Mouse (Mus musculus): Measurements from ENCODE around the gene Spem1.
"Not testable (repeated sequence)": the region's sequence is repeated elsewhere in the genome, so short reads cannot be mapped to it uniquely, and the experiment has no call there.

Gene Spem1

GRCm38 (mm10) chr11:69822080-69822479 lies at the start of gene Spem1:
Spem1 (minus strand) TSS chr11:69822180.
- DNase-seq (ENCODE audit: low spot score): no peak

- no peak for DNase-seq (ENCODE audit: low spot score)
These were observed 48.5 kb upstream of the Spem1 start for GRCm38 (mm10) chr11:69870289-69871069.

- DNase-seq (ENCODE audit: low spot score): no peak
These were observed 45.4 kb upstream of the Spem1 start for GRCm38 (mm10) chr11:69867335-69867734.

GRCm38 (mm10) chr11:69865561-69865960 lies 43.6 kb upstream of the Spem1 start:
- DNase-seq (ENCODE audit: low spot score): no peak

DNA sequence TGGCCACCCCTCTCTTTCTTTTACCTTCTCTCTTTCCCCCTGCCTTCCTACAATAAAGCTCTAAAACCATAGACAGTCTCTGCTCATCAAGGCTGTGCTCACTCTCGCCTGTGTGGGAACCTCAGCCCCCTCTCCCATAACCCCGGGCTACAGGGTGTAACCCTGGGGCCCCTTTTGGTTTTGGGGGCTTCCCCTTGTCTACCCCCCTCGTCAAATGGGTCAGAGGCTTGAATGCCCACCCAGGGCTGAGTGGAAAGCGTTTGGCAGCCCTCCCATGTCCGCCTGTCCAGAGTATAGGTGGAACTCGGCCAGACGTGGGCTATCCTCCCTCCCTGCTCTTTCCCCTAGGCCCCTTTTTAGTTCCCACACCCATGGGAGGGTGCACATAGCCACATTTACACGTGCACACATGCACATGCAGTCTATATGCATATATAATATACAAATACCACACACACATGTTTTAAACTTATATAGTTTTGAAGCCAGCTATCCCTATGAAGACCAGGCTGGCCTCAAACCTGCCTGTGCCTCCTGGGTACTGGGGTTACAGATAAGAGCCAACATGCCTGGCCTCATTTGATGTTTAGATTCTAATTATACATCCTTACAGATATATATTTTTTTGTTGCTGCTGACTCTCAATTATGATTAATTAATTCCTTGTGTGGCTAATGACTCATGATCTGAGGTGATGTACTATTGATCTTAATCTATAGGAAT lies 42.3 kb upstream of the Spem1 start:
- DNase-seq (ENCODE audit: low spot score): no peak

DNA sequence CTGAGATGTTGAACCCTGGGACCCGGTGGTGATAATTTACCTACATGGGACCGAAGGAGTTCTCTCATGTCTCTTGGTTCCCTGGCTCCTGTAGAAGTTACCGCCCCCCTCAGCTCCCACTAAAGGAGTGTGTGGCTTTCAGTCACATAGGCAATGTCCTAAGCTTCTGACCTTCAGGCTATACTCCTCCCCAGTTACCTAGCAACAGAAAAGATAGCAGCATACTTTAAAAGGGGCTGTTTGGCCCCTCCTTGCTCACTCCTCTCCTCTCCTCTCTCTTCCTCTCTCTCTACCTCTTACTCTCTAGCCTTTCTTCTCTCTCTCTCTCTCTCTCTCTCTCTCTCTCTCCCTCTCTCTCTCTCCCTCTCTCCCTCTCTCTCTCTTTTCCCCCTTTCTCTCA lies 41.7 kb upstream of the Spem1 start:
- not testable (repeated sequence) for DNase-seq (ENCODE audit: low spot score)

- no peak for DNase-seq (ENCODE audit: low spot score)
These were observed 36.4 kb upstream of the Spem1 start, which contains the start of gene Tnk1 for GRCm38 (mm10) chr11:69858113-69858998. Tnk1 (minus strand) TSS chr11:69858730.

DNA sequence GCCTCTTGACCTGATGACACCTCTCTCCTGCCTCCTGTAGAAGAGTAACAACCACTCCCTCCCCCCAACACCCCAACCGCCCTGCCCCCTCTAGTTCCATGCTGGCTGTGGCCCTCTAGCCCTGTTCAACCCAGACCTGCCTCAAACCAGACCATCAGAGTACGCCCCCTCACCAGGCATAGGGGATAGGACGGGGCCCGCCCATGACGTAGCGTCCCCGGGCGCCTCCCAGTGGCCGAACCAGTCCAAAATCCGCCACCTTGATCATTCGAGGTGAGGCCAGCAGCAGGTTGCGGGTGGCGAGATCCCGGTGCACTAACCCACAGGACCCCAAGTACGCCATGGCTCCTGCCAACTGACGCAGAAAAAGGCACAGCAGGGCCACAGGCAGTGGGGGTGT lies 33.4 kb upstream of the Spem1 start:
- DNase-seq (ENCODE audit: low spot score): no peak

- no peak for DNase-seq (ENCODE audit: low spot score)
These were observed 32.7 kb upstream of the Spem1 start for GRCm38 (mm10) chr11:69854680-69855079.

GRCm38 (mm10) chr11:69853994-69854393 lies 32.0 kb upstream of the Spem1 start:
- DNase-seq (ENCODE audit: low spot score): no peak

DNA sequence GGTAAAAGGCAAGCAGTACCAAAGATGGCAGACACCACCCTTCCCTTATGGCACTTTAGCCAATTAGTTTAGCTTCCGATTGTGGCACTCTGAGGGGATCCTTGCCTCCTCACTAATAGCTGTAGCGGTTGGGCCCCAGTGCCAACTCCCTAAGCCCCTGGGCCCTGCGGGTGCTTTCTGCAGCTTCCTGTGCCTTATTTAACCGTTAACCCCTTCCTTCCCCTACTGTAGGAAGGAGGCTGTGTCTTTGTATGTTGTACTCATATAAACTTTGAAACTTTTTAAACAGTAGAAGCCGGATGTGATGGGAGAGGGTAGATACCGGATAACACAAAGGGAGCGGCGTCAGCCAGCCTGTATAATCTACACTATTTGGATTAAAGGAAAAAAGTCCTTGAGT lies 28.8 kb upstream of the Spem1 start:
- no peak for DNase-seq (ENCODE audit: low spot score)

DNA sequence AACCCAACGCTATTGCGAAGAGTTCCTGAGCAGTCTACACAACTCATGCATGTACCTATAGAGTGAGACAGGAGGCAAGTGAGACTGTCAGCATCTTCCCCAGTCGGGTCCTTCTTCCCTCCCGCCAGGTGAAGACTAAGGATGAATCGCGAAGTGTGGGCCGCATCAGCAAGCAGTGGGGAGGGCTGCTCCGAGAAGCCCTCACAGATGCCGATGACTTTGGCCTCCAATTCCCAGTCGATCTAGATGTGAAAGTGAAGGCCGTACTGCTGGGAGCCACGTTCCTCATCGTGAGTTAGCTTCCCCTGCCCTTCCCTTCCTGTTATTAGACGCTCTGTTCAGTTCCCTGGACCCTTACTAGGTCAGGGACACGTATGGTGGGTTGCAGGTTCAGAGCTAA lies 27.9 kb upstream of the Spem1 start:
- DNase-seq (ENCODE audit: low spot score): no peak

- DNase-seq (ENCODE audit: low spot score): no peak
These were observed 27.1 kb upstream of the Spem1 start for GRCm38 (mm10) chr11:69849128-69849527.

- DNase-seq (ENCODE audit: low spot score): no peak
These were observed 26.0 kb upstream of the Spem1 start for GRCm38 (mm10) chr11:69848021-69848420.

GRCm38 (mm10) chr11:69846738-69847688 lies 25.0 kb upstream of the Spem1 start:
- no peak for DNase-seq (ENCODE audit: low spot score)

DNA sequence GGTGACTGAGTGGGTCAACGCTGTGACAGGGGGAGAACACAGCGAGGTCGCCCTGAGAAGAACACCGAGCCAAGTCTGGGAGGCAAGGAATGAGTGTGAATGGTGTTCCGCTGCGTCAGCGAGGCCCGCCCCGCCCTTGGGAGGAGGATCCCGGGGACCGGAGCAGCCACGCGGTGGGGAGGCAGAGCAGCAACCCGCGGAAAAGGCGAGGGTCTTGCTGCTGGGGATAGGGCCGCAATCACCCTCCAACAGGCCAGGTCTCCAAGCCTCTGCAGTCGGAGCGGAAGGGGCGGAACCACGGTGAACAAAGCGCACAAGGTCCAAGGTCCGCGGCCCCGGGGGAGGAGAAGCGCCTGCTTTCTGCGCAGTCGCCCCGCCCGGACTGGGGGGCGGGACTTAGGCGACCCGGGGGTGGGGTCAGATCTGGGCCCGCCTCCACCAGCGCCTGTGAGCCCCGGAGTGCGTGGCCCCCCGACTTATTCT lies 24.3 kb upstream of the Spem1 start, which contains the start of gene Plscr3:
Plscr3 (plus strand) TSS at position 179 of the 483 bp plus-strand sequence.
- peak; percentile 65 for DNase-seq (ENCODE audit: low spot score)

GRCm38 (mm10) chr11:69838714-69839104 lies 16.7 kb upstream of the Spem1 start:
- DNase-seq (ENCODE audit: low spot score): no peak

DNA sequence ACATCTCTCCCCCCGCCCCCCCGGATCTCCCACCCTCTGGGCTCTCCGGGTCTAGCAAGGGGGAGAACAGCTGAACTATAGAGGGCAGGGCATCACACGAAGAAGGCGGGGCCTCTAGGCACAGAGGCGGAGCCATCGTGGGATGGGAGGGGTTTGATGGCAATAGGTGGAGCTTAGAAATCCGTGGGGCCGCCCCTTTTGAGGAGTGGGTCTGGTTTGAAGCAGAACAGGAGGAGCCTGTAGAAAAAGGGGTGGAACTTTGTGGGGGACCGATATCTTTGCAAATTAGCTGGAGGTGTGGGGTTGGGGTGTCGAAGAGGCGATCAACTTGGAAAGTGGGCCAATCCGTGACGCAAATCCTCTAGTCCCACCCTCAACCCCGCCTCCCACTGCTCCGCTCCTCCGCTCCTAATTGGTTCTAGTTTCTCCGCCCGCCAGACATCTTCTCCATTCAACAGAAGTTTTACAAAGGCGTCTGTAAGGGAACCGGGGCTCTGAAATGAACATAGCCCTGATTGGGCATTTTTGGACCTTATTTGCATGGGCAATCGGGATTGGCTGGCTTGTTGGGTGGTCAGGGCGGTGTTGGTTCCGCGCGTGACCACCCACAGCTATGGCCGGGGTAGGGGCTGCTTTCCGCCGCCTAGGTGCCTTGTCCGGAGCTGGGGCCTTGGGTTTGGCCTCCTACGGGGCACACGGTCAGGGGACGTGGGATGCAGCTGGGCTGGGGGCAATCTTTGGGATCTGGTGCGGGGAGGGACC lies 16.2 kb upstream of the Spem1 start, which contains the start of gene Tmem256:
Tmem256 (plus strand) TSS at position 563 of the 762 bp plus-strand sequence.
- peak; percentile 98 for DNase-seq (ENCODE audit: low spot score)

GRCm38 (mm10) chr11:69837604-69837951 lies 15.6 kb upstream of the Spem1 start, which contains the start of gene Nlgn2:
Nlgn2 (minus strand) TSS chr11:69837784.
- no peak for DNase-seq (ENCODE audit: low spot score)

All from layer of hippocampus, adult 9-10 months (tissue).